8 mouse cellular contexts compared by ENCODE assay signal in the genomic region with DNA sequence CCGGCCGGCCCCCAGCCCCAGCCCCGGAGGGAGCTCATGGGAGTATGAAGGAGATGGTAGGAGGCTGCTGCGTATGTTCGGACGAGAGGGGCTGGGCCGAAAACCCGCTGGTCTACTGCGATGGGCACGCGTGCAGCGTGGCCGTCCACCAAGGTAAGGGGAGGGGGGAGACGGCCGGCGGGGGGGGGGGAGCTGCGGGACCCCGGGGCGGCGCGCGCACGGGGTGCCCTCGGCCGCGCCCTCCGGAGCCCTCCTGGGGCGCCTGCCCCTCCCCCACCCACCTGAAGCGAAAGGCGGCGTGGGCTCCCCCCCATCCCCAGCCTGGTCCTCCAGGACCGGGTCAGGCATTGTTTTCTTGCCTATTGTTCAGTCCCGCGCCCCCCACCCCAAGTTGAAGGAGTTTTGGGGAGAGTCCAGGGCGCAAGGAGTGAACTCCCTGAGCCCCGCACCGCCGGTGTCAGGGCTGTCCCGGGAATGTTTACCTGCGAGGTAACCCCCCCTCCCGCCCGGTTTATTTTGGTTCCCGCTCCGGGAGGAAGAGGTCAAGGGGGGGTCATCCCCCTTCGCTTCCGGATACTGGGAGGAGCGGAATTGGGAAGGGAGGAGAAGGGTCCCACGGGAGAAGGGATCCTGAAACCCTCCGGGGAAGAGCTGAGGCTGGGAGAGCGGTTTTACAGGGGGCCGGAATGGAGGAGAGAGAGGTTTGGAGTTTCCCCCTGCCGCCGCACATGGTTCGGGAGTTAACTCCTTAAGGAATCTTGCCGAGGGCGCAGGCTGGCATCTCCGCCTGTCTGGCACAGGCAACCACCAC. TPM values are rescaled to one million over a fixed set of nuclear protein-coding genes. Genes with fewer than 3 reads are reported as not detected.
DNase-seq lines count a peak whose midpoint lies in the region; ATAC-seq and TF ChIP-seq lines count a peak whose summit lies in the region.

No protein-coding gene starts in this region.

- H3K4me1 ChIP-seq in intestine, postnatal 0 days (replicated peaks; ENCODE audit: control insufficient read depth, insufficient read depth, low read length) = peaks cover 4% of the 10 kb centered on the region
- H3K4me1 ChIP-seq in lung, embryonic 15.5 days = peaks cover 57% of the 10 kb centered on the region
- H3K4me1 ChIP-seq in stomach, embryonic 15.5 days = peaks cover 42% of the 10 kb centered on the region

- peak overlapping the region; percentile 78 for H3K9ac ChIP-seq in intestine, postnatal 0 days (ENCODE audit: low read depth, low read length)
- H3K9ac ChIP-seq in lung, embryonic 15.5 days = peak overlapping the region; percentile 89
- peak overlapping the region; percentile 65 for H3K9ac ChIP-seq in stomach, embryonic 15.5 days

- no peak for TF ChIP-seq CTCF in intestine, postnatal 0 days (IDR thresholded peaks at IDR 0.05; ENCODE audit: low read depth)

- no peak for ATAC-seq in intestine, postnatal 0 days
- ATAC-seq in lung, embryonic 15.5 days (ENCODE audit: borderline replicate concordance, extremely low read depth, low FRiP score, low TSS enrichment) = no peak; the same call in 1 of the 2 replicates
- no peak for ATAC-seq in stomach, embryonic 15.5 days (ENCODE audit: insufficient read depth, low FRiP score, low read depth)

- H3K4me2 ChIP-seq in intestine, postnatal 0 days (replicated peaks; ENCODE audit: low read depth) = peak overlapping the region; percentile 96
- H3K4me2 ChIP-seq in lung, embryonic 15.5 days = peak overlapping the region; percentile 86
- peak overlapping the region; percentile 84 for H3K4me2 ChIP-seq in stomach, embryonic 15.5 days

- under 1% methylated on average over 33 of the region's 57 CpGs for WGBS in intestine, postnatal 0 days
- 1% methylated on average over 26 of the region's 57 CpGs for WGBS in lung, embryonic 15.5 days
- under 1% methylated on average over 39 of the region's 57 CpGs for WGBS in stomach, embryonic 15.5 days

- H3K27me3 ChIP-seq in intestine, postnatal 0 days (replicated peaks; ENCODE audit: control insufficient read depth, insufficient read depth, low read length) = no peaks in the 10 kb centered on the region
- H3K27me3 ChIP-seq in lung, embryonic 15.5 days = peaks cover 15% of the 10 kb centered on the region
- H3K27me3 ChIP-seq in stomach, embryonic 15.5 days (replicated peaks) = peaks cover 10% of the 10 kb centered on the region; the same call in 1 of the 2 replicates

- H3K27ac ChIP-seq in intestine, postnatal 0 days (ENCODE audit: low read depth, low read length) = peak overlapping the region; percentile 97
- peak overlapping the region; percentile 94 for H3K27ac ChIP-seq in lung, embryonic 15.5 days
- H3K27ac ChIP-seq in stomach, embryonic 15.5 days = peak overlapping the region; percentile 90

- no peaks in the 10 kb centered on the region for H3K9me3 ChIP-seq in intestine, postnatal 0 days (ENCODE audit: control insufficient read depth)
- H3K9me3 ChIP-seq in lung, embryonic 15.5 days = no peaks in the 10 kb centered on the region
- H3K9me3 ChIP-seq in stomach, embryonic 15.5 days = no peaks in the 10 kb centered on the region

- H3K36me3 ChIP-seq in intestine, postnatal 0 days (ENCODE audit: control insufficient read depth, insufficient read depth) = peaks cover 24% of the 10 kb centered on the region
- peaks cover 26% of the 10 kb centered on the region for H3K36me3 ChIP-seq in lung, embryonic 15.5 days
- H3K36me3 ChIP-seq in stomach, embryonic 15.5 days = peaks cover 22% of the 10 kb centered on the region

- peak overlapping the region; percentile 92 for H3K4me3 ChIP-seq in intestine, postnatal 0 days (ENCODE audit: low read depth, low read length)
- H3K4me3 ChIP-seq in lung, embryonic 15.5 days = peak overlapping the region; percentile 93
- H3K4me3 ChIP-seq in stomach, embryonic 15.5 days (replicated peaks) = peak overlapping the region; percentile 78

- intact Hi-C loops in gastrocnemius, postnatal 14 days (cut with DNase I; ENCODE audit: low total_unique reads) = no loop called here
- intact Hi-C loops in left cerebral cortex, postnatal 14 days (cut with DNase I) = no loop called here

- peak; percentile 64 for DNase-seq in gastrocnemius, adult 18-20 months (ENCODE audit: low spot score)
- DNase-seq in gastrocnemius, postnatal 10 days = no peak
- peak; percentile 55 to 56 for DNase-seq in cerebellum, adult 18-20 months
- DNase-seq in gastrocnemius, postnatal 14 days = peak; percentile 30
- no peak for DNase-seq in left cerebral cortex, postnatal 14 days (ENCODE audit: low spot score in 2 of 2)

RNA-seq across cellular contexts. Expression of a gene that starts 0.5 kb away (rescaled TPM):
- 10 to 100 TPM; 44.1 to 51.0 TPM for total RNA-seq in gastrocnemius, adult 18-20 months (2021)
- 10 to 100 TPM; 32.2 to 32.4 TPM for total RNA-seq in gastrocnemius, postnatal 10 days (2021)
- total RNA-seq in gastrocnemius, postnatal 14 days (2021) = 10 to 100 TPM; 26.2 to 27.4 TPM
- 1.4 and 1.6 TPM in 2 replicates for polyA plus RNA-seq in intestine, postnatal 0 days (2015; fragmentation: Nextera tagmentation; extraction: Ambion mirVana)
- 3.2 and 3.3 TPM in 2 replicates for polyA plus RNA-seq in lung, embryonic 15.5 days (2015; fragmentation: Nextera tagmentation; extraction: Ambion mirVana)
- 2.2 TPM in 2 replicates for polyA plus RNA-seq in stomach, embryonic 15.5 days (2015; fragmentation: Nextera tagmentation; extraction: Ambion mirVana)
- total RNA-seq in left cerebral cortex, postnatal 14 days (2021) = 10 to 100 TPM; 79.8 to 80.1 TPM

RNA-seq across cellular contexts. Expression of a gene that starts 21.9 kb away (rescaled TPM):
- 100 to 1,000 TPM in 1 of 2 experiments, 10 to 100 TPM in 1; 96.7 to 102 TPM for total RNA-seq in gastrocnemius, adult 18-20 months (2021)
- total RNA-seq in gastrocnemius, postnatal 10 days (2021) = 10 to 100 TPM; 84.5 to 99.4 TPM
- total RNA-seq in gastrocnemius, postnatal 14 days (2021) = 100 to 1,000 TPM; 105 to 116 TPM
- polyA plus RNA-seq in intestine, postnatal 0 days (2015; fragmentation: Nextera tagmentation; extraction: Ambion mirVana) = 122 and 123 TPM in 2 replicates
- 44.1 and 45.5 TPM in 2 replicates for polyA plus RNA-seq in lung, embryonic 15.5 days (2015; fragmentation: Nextera tagmentation; extraction: Ambion mirVana)
- polyA plus RNA-seq in stomach, embryonic 15.5 days (2015; fragmentation: Nextera tagmentation; extraction: Ambion mirVana) = 37.2 and 40.7 TPM in 2 replicates
- total RNA-seq in left cerebral cortex, postnatal 14 days (2021) = 10 to 100 TPM; 36.7 to 38.9 TPM

RNA-seq across cellular contexts. Expression of a gene that starts 34.2 kb away (rescaled TPM):
- under 1 TPM; 0.75 to 1.00 TPM for total RNA-seq in gastrocnemius, adult 18-20 months (2021)
- total RNA-seq in gastrocnemius, postnatal 10 days (2021) = under 1 TPM; 0.59 to 0.68 TPM
- 1 to 10 TPM in 1 of 2 experiments, under 1 TPM in 1; 0.60 to 1.3 TPM for total RNA-seq in gastrocnemius, postnatal 14 days (2021)
- 1.1 and 1.3 TPM in 2 replicates for polyA plus RNA-seq in intestine, postnatal 0 days (2015; fragmentation: Nextera tagmentation; extraction: Ambion mirVana)
- 4.3 and 4.4 TPM in 2 replicates for polyA plus RNA-seq in lung, embryonic 15.5 days (2015; fragmentation: Nextera tagmentation; extraction: Ambion mirVana)
- 3.7 and 3.9 TPM in 2 replicates for polyA plus RNA-seq in stomach, embryonic 15.5 days (2015; fragmentation: Nextera tagmentation; extraction: Ambion mirVana)
- total RNA-seq in left cerebral cortex, postnatal 14 days (2021) = 10 to 100 TPM; 34.7 to 37.7 TPM

RNA-seq across cellular contexts. Expression of a gene that starts 36.6 kb away (rescaled TPM):
- total RNA-seq in gastrocnemius, adult 18-20 months (2021) = 1 to 10 TPM in 1 of 2 experiments, under 1 TPM in 1; 0.96 to 2.3 TPM
- total RNA-seq in gastrocnemius, postnatal 10 days (2021) = 10 to 100 TPM; 11.9 to 18.6 TPM
- total RNA-seq in gastrocnemius, postnatal 14 days (2021) = 1 to 10 TPM; 6.5 to 7.7 TPM
- 7.9 and 8.9 TPM in 2 replicates for polyA plus RNA-seq in intestine, postnatal 0 days (2015; fragmentation: Nextera tagmentation; extraction: Ambion mirVana)
- 12.1 and 13.2 TPM in 2 replicates for polyA plus RNA-seq in lung, embryonic 15.5 days (2015; fragmentation: Nextera tagmentation; extraction: Ambion mirVana)
- polyA plus RNA-seq in stomach, embryonic 15.5 days (2015; fragmentation: Nextera tagmentation; extraction: Ambion mirVana) = 12.1 and 13.6 TPM in 2 replicates
- total RNA-seq in left cerebral cortex, postnatal 14 days (2021) = 10 to 100 TPM; 31.3 to 35.8 TPM

RNA-seq across cellular contexts. Expression of a gene that starts 39.5 kb away (rescaled TPM):
- total RNA-seq in gastrocnemius, adult 18-20 months (2021) = 100 to 1,000 TPM; 150 to 167 TPM
- 100 to 1,000 TPM; 174 to 190 TPM for total RNA-seq in gastrocnemius, postnatal 10 days (2021)
- 100 to 1,000 TPM; 146 to 154 TPM for total RNA-seq in gastrocnemius, postnatal 14 days (2021)
- 391 and 439 TPM in 2 replicates for polyA plus RNA-seq in intestine, postnatal 0 days (2015; fragmentation: Nextera tagmentation; extraction: Ambion mirVana)
- 465 and 505 TPM in 2 replicates for polyA plus RNA-seq in lung, embryonic 15.5 days (2015; fragmentation: Nextera tagmentation; extraction: Ambion mirVana)
- polyA plus RNA-seq in stomach, embryonic 15.5 days (2015; fragmentation: Nextera tagmentation; extraction: Ambion mirVana) = 396 and 424 TPM in 2 replicates
- total RNA-seq in left cerebral cortex, postnatal 14 days (2021) = 100 to 1,000 TPM; 133 to 136 TPM

Comparison
In these comparisons a context has a peak if more than half of its experiments do, and no peak if none do; other contexts are left out.
1. DNase-seq: peak in gastrocnemius, adult 18-20 months (single experiment), cerebellum, adult 18-20 months (2 of 2) and gastrocnemius, postnatal 14 days (single experiment); none in gastrocnemius, postnatal 10 days (single experiment) and left cerebral cortex, postnatal 14 days (0 of 2).
2. RNA of a gene that starts 34.2 kb away (total RNA-seq): 34.7 to 37.7 TPM in left cerebral cortex, postnatal 14 days; 0.60 to 1.3 TPM in gastrocnemius, postnatal 14 days, 0.75 to 1.00 TPM in gastrocnemius, adult 18-20 months and 0.59 to 0.68 TPM in gastrocnemius, postnatal 10 days; every median in the first group is over 10 times any median in the second.
3. Peak in every context shown above with its lines, with median percentiles within 50 percentile points of each other: H3K27ac ChIP-seq, H3K4me2 ChIP-seq, H3K4me3 ChIP-seq and H3K9ac ChIP-seq.